Mouse (Mus musculus) heart, postnatal 0 days (tissue): ENCODE results near the gene BC067074. TPM values are rescaled to one million over a fixed set of nuclear protein-coding genes. Genes with fewer than 3 reads are reported as not detected.
"Not testable (repeated sequence)": the region's sequence is repeated elsewhere in the genome, so short reads cannot be mapped to it uniquely, and the experiment has no call there.

Source experiments
- ATAC-seq: fragments of 200-750 bp; cut with Nextera tagmentation; 2 replicates; pipeline ENCODE4 v1.8.0; 2017; ENCODE audit warnings: low read depth, moderate number of reproducible peaks, moderate library complexity; ENCODE audit not compliant: insufficient read depth
- DNase-seq: peaks from one replicate; pipeline ENCODE4 v3.0.0-alpha.2; 2016; ENCODE audit warnings: low spot score
- H3K27ac ChIP-seq: fragments of 300-500 bp; sonication (generic); 2 replicates; pipeline ENCODE4 v1.5.1; 2014; ENCODE audit warnings: low read depth, mild to moderate bottlenecking
- H3K27me3 ChIP-seq: fragments of 300-500 bp; sonication (generic); 2 replicates; pipeline ENCODE4 v1.6.1; 2014; ENCODE audit warnings: low read length, mixed read lengths; ENCODE audit not compliant: control insufficient read depth, insufficient read depth
- H3K36me3 ChIP-seq: fragments of 300-500 bp; sonication (generic); replicated peaks from 2 replicates; pipeline ENCODE4 v1.6.1; 2014; ENCODE audit warnings: low read length, mixed read lengths; ENCODE audit not compliant: control insufficient read depth, insufficient read depth
- H3K4me1 ChIP-seq: fragments of 300-500 bp; sonication (generic); 2 replicates; pipeline ENCODE4 v1.6.1; 2014; ENCODE audit warnings: antibody characterized with exemption; ENCODE audit not compliant: control insufficient read depth, insufficient read depth
- H3K4me2 ChIP-seq: fragments of 300-500 bp; sonication (generic); 2 replicates; pipeline ENCODE4 v1.6.1; 2014; ENCODE audit warnings: low read depth, mild to moderate bottlenecking, low read length, moderate library complexity
- H3K4me3 ChIP-seq: fragments of 300-500 bp; sonication (generic); 2 replicates; pipeline ENCODE4 v1.5.1; 2014; ENCODE audit warnings: low read depth, low read length
- H3K9ac ChIP-seq: fragments of 300-500 bp; sonication (generic); replicated peaks from 2 replicates; pipeline ENCODE4 v1.6.1; 2014; ENCODE audit warnings: low read depth, low read length, mixed read lengths
- H3K9me3 ChIP-seq: fragments of 300-500 bp; sonication (generic); replicated peaks from 2 replicates; pipeline ENCODE4 v1.6.1; 2016; ENCODE audit warnings: low read length; ENCODE audit not compliant: control insufficient read depth
- CTCF ChIP-seq: IDR thresholded peaks from 2 replicates; pipeline ENCODE4 v1.5.1; 2016; ENCODE audit warnings: antibody characterized with exemption, control low read depth, low read depth
- EP300 ChIP-seq: IDR thresholded peaks from 2 replicates; pipeline ENCODE4 v1.6.1; 2016; ENCODE audit warnings: antibody characterized with exemption, low read depth
- WGBS: fragments of 180-500 bp; shearing (Covaris S2); extraction: QIAGEN DNeasy Blood & Tissue Kit; methylation state at CpG from one replicate; pipeline ENCODE4 v1.1.7; 2014; 5-methylcytosine and 5-hydroxymethylcytosine counted together
- polyA plus RNA-seq: library from polyadenylated mRNA; unstranded; fragments of >200 nt; fragmentation: Nextera tagmentation; extraction: Ambion mirVana; gene quantifications from 2 replicates; pipeline ENCODE4 v1.2.1, GENCODE M21; 2015
- total RNA-seq: library from RNA; depleted of rRNA; stranded (reverse); fragments of >200 nt; gene quantifications from 2 replicates; pipeline ENCODE4 v1.2.3, GENCODE M21; 2014; ENCODE audit warnings: low replicate concordance

Gene BC067074
- total and polyA plus RNA-seq, 2 experiments from 2014 or later = 1.3 to 4.7 TPM

DNA sequence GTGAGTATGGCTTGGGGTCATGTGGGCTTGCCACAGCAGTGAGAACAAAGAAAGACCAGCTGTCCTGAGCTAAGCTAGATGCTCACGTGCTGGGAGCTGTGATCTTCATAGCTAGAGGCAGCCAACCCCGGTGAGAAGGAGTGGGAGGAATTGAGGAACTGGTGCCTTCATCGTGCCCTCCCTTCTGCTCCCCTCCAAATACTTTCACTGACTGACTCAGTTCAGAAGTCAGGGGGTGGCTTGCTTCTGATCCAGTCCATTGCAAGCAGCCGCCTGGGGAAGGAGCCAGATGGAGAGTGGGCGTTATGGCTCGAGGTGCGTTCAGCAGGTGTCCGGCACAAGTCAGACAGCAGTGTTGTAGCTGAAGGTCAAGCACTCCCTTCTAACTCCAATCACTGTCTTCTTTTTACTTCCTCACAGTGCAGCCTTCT is 86.0 kb downstream of the BC067074 start:
- TF ChIP-seq CTCF (no peak), EP300 (no peak)
- H3K27ac ChIP-seq = no peak overlapping the region
- H3K4me3 ChIP-seq = no peak overlapping the region
- WGBS = 81% methylated on average over 8 of the region's 8 CpGs
- no peaks in the 10 kb centered on the region for H3K27me3 ChIP-seq
- DNase-seq = no peak
- H3K36me3 ChIP-seq = no peaks in the 10 kb centered on the region
- no peak overlapping the region for H3K9ac ChIP-seq
- H3K4me2 ChIP-seq = no peak overlapping the region
- H3K9me3 ChIP-seq = no peaks in the 10 kb centered on the region
- ATAC-seq = no peak
- no peaks in the 10 kb centered on the region for H3K4me1 ChIP-seq

DNA sequence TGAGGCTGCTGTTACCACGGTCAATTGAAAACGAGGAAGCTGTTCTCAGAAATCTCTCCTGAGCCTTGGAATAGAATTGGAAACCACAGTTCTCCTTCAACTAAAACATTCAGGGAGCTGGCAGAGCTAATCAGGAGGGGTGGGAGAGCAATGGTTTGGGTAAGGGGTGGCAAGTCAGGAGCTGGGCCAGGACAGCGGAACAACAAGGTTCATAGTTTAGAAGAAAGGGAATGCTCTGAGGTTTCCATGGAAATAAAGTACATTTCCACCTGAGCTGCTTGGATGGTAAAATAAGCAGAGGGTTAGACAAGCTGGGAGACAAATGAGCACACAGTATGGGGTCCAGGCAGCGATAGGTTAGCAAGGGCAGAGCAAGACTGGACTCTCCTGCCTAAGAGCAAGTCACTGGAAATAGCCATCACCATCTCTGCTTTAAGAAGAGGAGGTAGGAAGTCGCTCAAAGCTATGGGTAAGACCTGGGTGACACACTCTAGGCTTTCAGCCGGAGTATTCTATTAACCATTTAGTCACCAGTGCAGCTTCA is 86.9 kb downstream of the BC067074 start:
- TF ChIP-seq EP300 = no peak
- no peak for TF ChIP-seq CTCF
- H3K27me3 ChIP-seq = no peaks in the 10 kb centered on the region
- no peaks in the 10 kb centered on the region for H3K9me3 ChIP-seq
- no peak overlapping the region for H3K27ac ChIP-seq
- H3K4me3 ChIP-seq = no peak overlapping the region
- H3K4me1 ChIP-seq = no peaks in the 10 kb centered on the region
- DNase-seq (no peak), ATAC-seq (no peak)
- H3K36me3 ChIP-seq = no peaks in the 10 kb centered on the region
- H3K4me2 ChIP-seq = no peak overlapping the region
- 69% methylated on average over 6 of the region's 6 CpGs for WGBS
- H3K9ac ChIP-seq = no peak overlapping the region

DNA sequence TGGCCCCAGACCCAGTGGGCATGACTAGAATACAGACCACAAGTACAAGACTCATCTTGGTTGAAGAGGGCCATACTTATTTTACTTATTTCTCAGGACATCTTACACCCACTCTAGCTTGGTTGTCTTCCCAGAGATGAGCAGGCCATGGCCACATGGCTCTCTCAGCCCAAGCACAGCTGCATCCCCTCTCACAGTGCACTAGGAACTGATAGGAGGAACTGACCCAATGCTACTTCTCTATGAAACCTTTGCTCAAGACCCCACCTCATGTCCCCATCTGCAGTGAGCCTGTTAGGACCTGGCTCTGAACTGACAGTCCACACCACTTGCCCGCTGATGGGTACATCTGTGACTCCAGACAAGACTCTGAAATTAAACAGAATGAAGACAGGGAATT is 88.8 kb downstream of the BC067074 start:
- no peaks in the 10 kb centered on the region for H3K27me3 ChIP-seq
- DNase-seq (no peak), ATAC-seq (no peak)
- H3K4me1 ChIP-seq = no peaks in the 10 kb centered on the region
- WGBS = 83% methylated on average over 1 of the region's 1 CpGs
- no peaks in the 10 kb centered on the region for H3K36me3 ChIP-seq
- TF ChIP-seq CTCF = no peak
- TF ChIP-seq EP300 = no peak
- H3K27ac ChIP-seq = no peak overlapping the region
- no peak overlapping the region for H3K4me3 ChIP-seq
- H3K4me2 ChIP-seq = no peak overlapping the region
- H3K9me3 ChIP-seq = no peaks in the 10 kb centered on the region
- H3K9ac ChIP-seq = no peak overlapping the region

DNA sequence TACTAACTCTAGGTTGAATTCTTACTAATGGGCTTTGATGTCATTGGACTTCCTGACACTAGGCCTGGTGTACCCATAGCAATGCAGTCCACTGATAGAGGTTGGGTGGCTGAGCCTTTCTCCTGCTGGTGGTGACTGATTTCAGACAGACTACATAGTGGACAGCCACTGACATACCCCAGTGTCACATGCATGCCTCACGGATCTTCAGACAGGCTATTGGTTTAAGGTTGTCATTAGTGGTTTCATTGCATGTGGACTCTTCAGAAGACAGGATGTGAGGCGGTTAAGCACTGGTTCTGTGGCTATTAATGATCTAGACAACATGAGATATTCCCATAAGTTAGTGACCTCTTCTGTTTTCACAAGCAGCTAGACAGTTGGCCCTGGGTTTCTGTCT is 89.2 kb downstream of the BC067074 start:
- Histone ChIP-seq H3K9me3 (no peaks in the 10 kb centered on the region), H3K9ac (no peak overlapping the region), H3K4me3 (no peak overlapping the region), H3K4me2 (no peak overlapping the region), H3K27ac (no peak overlapping the region), H3K27me3 (no peaks in the 10 kb centered on the region), H3K4me1 (no peaks in the 10 kb centered on the region), H3K36me3 (no peaks in the 10 kb centered on the region)
- no peak for ATAC-seq
- DNase-seq = no peak
- no peak for TF ChIP-seq CTCF
- no peak for TF ChIP-seq EP300
- WGBS = 70% methylated on average over 2 of the region's 2 CpGs

DNA sequence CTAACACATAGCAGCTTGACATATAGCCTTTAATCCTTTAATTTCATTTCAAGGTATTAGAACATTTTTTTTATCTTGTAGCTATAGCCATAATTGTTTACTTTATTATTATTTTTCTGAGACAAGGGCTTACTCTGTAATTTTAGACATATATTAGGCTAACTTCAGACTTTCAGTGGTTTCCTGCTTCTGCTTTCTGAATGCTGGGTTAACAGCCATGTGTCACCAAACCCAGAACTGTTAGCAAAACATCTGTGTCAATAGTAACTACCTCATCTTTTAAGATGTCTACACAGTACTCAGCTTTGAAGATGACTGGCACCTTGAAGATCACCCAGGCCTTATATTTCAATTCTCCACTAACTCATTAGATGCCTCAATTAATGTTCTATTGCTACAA is 89.8 kb downstream of the BC067074 start:
- H3K27ac ChIP-seq, H3K4me3 ChIP-seq, H3K4me1 ChIP-seq, DNase-seq, ATAC-seq, H3K9me3 ChIP-seq, H3K9ac ChIP-seq, H3K27me3 ChIP-seq, H3K4me2 ChIP-seq, H3K36me3 ChIP-seq: not testable (repeated sequence)

DNA sequence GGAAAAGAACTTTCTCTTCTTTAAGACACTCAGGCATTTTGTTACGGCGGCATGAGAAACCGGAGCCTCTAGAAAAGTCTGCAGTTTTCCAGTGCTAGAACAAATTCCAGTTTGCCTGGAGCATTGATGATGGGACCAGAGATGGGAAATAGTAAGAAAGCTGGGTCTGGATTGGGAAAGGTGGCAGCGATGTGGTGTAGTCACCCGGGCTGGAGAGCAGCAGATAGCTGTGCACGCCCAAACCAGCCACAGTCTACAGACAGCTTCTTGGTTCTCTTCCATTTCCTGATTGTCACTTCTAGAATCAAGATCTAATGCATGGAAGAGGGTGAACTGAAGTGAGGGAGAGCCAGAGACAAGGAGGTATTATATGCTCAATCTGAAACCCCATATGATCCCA is 100.4 kb downstream of the BC067074 start:
- no peak for DNase-seq
- Histone ChIP-seq H3K4me3 (no peak overlapping the region), H3K27me3 (no peaks in the 10 kb centered on the region), H3K9me3 (no peaks in the 10 kb centered on the region), H3K4me1 (no peaks in the 10 kb centered on the region), H3K27ac (no peak overlapping the region), H3K4me2 (no peak overlapping the region), H3K36me3 (no peaks in the 10 kb centered on the region), H3K9ac (no peak overlapping the region)
- TF ChIP-seq EP300 (no peak), CTCF (no peak)
- ATAC-seq = no peak
- WGBS = 94% methylated on average over 6 of the region's 6 CpGs
